Mouse (Mus musculus) right cerebral cortex, postnatal 25 days (tissue): ENCODE results near the gene Ank3.

Source experiments
- DNase-seq: peaks from one replicate; pipeline ENCODE4 v3.0.0; 2022

The Ank3 gene

GRCm38 (mm10) chr10:69917711-69918110, 519.1 kb downstream of the Ank3 start:
- DNase-seq, result no peak

- no peak for DNase-seq
Measured at GRCm38 (mm10) chr10:69918461-69919151, 520.0 kb downstream of the Ank3 start.

GRCm38 (mm10) chr10:69919152-69919492, 520.5 kb downstream of the Ank3 start:
- DNase-seq, result no peak

- no peak for DNase-seq
Measured at GRCm38 (mm10) chr10:69919746-69920145, 521.2 kb downstream of the Ank3 start.

- no peak for DNase-seq
Measured at GRCm38 (mm10) chr10:69922076-69922475, 523.5 kb downstream of the Ank3 start.

- no peak for DNase-seq
Measured at GRCm38 (mm10) chr10:69923801-69924200, 525.2 kb downstream of the Ank3 start.

- DNase-seq, result no peak
Measured at GRCm38 (mm10) chr10:69924321-69924720, 525.7 kb downstream of the Ank3 start.

GRCm38 (mm10) chr10:69924845-69925244, 526.3 kb downstream of the Ank3 start:
- DNase-seq, result no peak

GRCm38 (mm10) chr10:69925285-69926157, 526.9 kb downstream of the Ank3 start:
- no peak for DNase-seq

GRCm38 (mm10) chr10:69926158-69926882, 527.7 kb downstream of the Ank3 start:
- DNase-seq, result no peak

GRCm38 (mm10) chr10:69927012-69927411, 528.4 kb downstream of the Ank3 start:
- no peak for DNase-seq

- DNase-seq, result no peak
Measured at GRCm38 (mm10) chr10:69928358-69928757, 529.8 kb downstream of the Ank3 start.

- no peak for DNase-seq
Measured at GRCm38 (mm10) chr10:69930503-69930902, 531.9 kb downstream of the Ank3 start.

- DNase-seq, result no peak
Measured at GRCm38 (mm10) chr10:69936443-69937067, 538.0 kb downstream of the Ank3 start.

GRCm38 (mm10) chr10:69937291-69937921, 538.8 kb downstream of the Ank3 start:
- DNase-seq, result no peak

- DNase-seq, result no peak
Measured at GRCm38 (mm10) chr10:69939144-69939543, 540.6 kb downstream of the Ank3 start.

- no peak for DNase-seq
Measured at GRCm38 (mm10) chr10:69939966-69940365, 541.4 kb downstream of the Ank3 start.

- no peak for DNase-seq
Measured at GRCm38 (mm10) chr10:69941001-69941400, 542.4 kb downstream of the Ank3 start.

- no peak for DNase-seq
Measured at GRCm38 (mm10) chr10:69944845-69945244, 546.3 kb downstream of the Ank3 start.

- no peak for DNase-seq
Measured at GRCm38 (mm10) chr10:69945870-69946269, 547.3 kb downstream of the Ank3 start.

- DNase-seq, result no peak
Measured at GRCm38 (mm10) chr10:69946271-69946670, 547.7 kb downstream of the Ank3 start.

- no peak for DNase-seq
Measured at GRCm38 (mm10) chr10:69947093-69947492, 548.5 kb downstream of the Ank3 start.
